Mouse (Mus musculus): ENCODE measurements around the gene Vmn2r72. TPM values are rescaled to one million over a fixed set of nuclear protein-coding genes. Genes with fewer than 3 reads are reported as not detected.

The Vmn2r72 gene
- polyA plus RNA-seq (2012; rRNA removed) = not detected in 2 replicates

GRCm38 (mm10) chr7:85754997-85755396, at the start of gene Vmn2r72:
Gene Vmn2r72, minus strand, starts transcription at chr7:85755097.

Other genes starting within 250 kb of the Vmn2r72 start
- not detected in 2 replicates for gene Vmn2r71, start 192.0 kb downstream of the Vmn2r72 start, polyA plus RNA-seq (2012; rRNA removed)
- not detected in 2 replicates for gene Vmn2r70, start 185.9 kb downstream of the Vmn2r72 start, polyA plus RNA-seq (2012; rRNA removed)
- not detected in 2 replicates for gene Vmn2r73, start 121.2 kb upstream of the Vmn2r72 start, polyA plus RNA-seq (2012; rRNA removed)
- gene Vmn2r74, start 206.5 kb upstream of the Vmn2r72 start, polyA plus RNA-seq (2012; rRNA removed) = not detected in 2 replicates